Mouse (Mus musculus) cerebellum, adult 18-20 months (tissue): Measurements from ENCODE around the gene Tsks.

Experiments
- DNase-seq, 2 experiments: peaks; one replicate each; pipeline ENCODE4 v3.0.0; 2021

The Tsks gene

GRCm38 (mm10) chr7:44952611-44953306 lies 9.8 kb downstream of the Tsks start:
- peak; percentile 79 to 90 for DNase-seq

DNA sequence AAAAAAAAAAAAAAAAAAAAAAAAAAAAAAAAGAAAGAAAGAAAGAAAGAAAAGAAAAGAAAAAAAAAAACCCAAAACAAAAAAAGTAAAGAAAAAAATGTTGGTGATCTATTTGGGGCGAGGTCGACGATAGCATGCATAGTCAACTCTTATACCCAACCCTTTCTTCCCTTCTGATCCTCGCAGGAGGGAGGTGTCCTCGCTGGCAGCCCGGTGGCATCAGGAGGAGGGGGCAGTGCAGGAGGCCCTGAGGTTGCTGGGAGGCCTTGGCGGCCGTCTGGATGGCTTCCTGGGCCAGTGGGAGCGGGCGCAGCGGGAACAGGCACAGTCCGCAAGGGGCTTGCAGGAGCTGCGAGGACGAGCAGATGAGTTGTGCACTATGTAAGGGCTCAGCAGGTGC lies 10.6 kb downstream of the Tsks start:
- DNase-seq = no peak

DNA sequence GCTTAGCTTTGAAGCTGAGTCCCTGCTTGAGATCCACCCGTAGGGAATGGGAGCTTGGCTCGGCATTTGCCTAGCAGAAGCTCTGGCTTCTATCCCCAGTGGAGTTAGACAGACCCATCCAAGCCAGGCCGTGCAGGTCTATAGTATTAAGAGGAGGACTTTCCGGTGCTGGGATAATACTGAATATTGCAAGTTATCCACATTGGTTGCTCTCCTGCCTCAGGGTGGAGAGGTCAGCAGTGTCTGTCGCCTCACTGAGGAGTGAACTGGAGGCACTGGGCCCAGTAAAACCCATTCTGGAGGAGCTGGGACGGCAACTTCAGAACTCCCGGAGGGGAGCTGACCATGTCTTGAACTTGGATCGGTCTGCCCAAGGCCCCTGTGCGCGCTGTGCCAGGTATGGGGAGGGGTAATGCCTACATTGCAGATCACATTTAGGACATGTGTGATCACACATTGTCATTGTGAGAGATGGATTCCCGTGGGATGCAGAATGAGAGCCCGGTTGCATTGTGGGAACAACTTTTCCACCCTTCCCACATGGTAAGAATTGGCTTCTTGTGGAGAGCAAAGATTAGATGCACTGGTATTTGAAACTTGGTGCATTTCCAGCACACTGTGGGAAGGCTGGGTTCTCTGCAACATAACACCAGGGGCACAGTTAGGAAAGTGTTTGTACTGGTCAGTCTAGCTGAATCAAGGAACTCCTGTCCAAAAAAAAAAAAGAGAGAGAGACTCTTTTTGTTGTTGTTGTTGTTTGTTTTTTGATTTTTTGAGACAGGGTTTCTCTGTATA lies 11.3 kb downstream of the Tsks start:
- DNase-seq = no peak

GRCm38 (mm10) chr7:44955628-44956027 lies 12.6 kb downstream of the Tsks start:
- peak in 1 of 2 experiments; percentile 44 for DNase-seq

- no peak for DNase-seq
Observed at GRCm38 (mm10) chr7:44956266-44956665, 13.3 kb downstream of the Tsks start.

DNA sequence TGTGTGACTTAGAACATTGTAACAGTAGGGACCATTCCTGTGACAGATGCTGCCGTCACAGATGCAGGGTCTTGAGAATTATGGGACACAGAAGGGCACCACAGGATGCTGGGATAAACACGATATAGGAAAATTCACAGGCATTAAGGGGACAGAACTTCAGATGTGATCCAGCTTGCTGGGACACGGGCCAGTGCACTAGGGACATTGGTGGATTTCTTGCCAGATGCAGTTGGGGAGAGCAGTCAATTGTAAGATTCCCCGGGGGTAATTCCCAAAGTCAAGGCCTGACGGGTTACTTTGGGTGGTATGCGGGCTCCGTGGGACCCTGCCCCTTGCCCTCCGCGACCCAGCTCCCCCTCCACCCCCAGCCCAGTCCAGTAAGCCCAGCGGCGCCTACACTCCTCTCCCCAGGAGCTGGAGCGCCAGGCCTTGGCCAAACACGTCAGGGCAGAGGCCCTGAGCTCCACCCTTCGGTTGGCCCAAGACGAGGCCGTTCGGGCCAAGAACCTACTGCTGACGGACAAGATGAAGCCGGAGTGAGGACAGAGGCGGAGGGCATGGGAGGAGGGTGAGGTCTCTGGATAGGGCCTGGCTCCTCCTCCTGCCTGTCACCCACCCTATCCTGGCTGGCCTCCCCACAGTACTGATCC lies 14.3 kb downstream of the Tsks start:
- DNase-seq = no peak

- DNase-seq = peak in 1 of 2 experiments; percentile 46
Observed at GRCm38 (mm10) chr7:44958208-44958607, 15.2 kb downstream of the Tsks start.

DNA sequence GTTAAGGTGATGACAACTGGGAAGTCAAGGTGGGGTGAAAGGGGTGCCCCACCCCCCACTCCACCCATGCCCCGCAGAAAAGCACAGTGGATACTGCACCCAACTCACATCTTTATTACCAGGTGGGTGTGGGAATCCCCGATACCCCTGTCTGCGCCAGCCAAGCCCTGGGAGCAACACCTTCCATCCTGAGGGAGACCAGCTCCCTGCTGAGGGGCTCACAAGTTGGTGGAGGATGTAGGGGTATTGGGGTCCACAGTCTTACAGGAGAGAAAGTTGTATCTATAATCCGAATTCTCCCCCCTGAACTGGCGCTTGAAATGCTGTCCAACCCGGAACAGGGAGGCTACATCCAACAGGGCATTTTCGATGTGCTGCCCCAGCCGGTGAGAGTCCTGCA lies 16.3 kb downstream of the Tsks start:
- no peak for DNase-seq

DNA sequence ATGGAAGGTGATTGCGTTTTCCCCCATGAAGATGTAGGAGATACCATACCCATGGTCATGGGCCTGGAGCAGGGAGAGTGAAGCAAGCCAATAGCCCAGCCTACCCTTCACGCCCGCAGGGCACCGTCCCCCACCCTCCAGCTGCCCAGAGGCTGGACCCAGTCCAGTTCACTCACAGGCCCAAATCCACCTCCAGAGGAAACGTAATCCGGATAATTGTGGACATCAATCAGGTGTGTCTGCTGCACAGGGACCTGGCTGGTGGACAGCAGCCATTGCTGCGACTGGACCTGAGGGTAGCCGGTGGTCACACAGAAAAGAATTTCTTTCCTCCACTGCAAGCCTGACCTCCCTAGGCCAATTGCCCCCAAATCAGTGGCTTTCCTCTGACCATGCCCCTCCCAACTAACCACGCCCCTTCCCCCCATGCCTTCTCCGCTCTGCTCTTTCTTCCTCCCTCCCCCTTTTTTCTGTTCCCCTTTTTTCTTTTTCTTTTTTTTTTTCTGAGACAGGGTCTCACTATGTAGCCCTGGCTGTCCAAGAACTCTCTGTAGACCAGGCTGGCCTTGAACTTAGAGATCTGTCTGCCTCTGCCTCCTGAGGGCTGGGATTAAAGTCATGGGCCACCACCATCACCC lies 17.0 kb downstream of the Tsks start:
- no peak for DNase-seq

GRCm38 (mm10) chr7:44960512-44960910 lies 17.5 kb downstream of the Tsks start:
- DNase-seq = no peak

GRCm38 (mm10) chr7:44962337-44962736 lies 19.3 kb downstream of the Tsks start:
- DNase-seq = no peak

GRCm38 (mm10) chr7:44962831-44963230 lies 19.8 kb downstream of the Tsks start:
- DNase-seq = no peak

GRCm38 (mm10) chr7:44964990-44965389 lies 22.0 kb downstream of the Tsks start:
- no peak for DNase-seq

DNA sequence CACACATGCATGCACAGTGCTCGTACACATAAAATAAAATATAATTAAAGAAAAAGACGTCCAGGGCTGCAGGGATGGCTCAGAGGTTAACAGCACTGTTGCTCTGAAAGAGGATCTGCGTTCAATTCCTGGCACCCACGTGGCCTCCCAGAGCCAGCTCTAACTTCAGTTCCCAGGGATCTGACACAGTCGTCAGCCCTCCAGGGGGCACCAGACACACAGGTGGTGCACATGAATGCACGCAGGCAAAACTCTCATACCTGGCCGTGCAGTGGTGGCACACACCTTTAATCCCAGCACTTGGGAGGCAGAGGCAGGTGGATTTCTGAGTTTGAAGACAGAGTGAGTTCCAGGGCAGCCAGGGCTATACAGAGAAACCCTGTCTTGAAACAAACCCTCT lies 23.0 kb downstream of the Tsks start:
- no peak for DNase-seq

DNA sequence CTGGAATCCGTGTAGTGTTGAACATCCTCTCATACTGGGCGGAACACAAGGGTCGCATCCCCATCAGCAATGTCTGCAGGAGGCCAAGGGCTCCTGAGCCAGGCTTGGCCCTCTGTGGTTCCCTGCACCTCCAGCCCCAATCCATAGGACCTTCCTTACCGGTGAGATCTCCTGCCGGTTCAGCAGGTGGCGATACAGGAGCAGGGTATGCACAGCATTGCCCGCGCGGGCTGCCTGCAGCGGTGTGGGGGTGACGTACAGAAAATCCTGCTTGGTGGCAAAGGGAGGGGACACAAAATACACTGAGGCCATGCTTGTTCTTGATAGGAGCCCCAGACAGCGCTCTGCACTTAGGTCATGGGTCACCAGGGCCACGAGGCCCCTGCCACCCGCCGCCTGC lies 23.6 kb downstream of the Tsks start:
- no peak for DNase-seq

- peak; percentile 76 to 87 for DNase-seq
Observed at GRCm38 (mm10) chr7:44970231-44970691, 27.3 kb downstream of the Tsks start.

GRCm38 (mm10) chr7:44971142-44971541 lies 28.1 kb downstream of the Tsks start:
- DNase-seq = no peak

DNA sequence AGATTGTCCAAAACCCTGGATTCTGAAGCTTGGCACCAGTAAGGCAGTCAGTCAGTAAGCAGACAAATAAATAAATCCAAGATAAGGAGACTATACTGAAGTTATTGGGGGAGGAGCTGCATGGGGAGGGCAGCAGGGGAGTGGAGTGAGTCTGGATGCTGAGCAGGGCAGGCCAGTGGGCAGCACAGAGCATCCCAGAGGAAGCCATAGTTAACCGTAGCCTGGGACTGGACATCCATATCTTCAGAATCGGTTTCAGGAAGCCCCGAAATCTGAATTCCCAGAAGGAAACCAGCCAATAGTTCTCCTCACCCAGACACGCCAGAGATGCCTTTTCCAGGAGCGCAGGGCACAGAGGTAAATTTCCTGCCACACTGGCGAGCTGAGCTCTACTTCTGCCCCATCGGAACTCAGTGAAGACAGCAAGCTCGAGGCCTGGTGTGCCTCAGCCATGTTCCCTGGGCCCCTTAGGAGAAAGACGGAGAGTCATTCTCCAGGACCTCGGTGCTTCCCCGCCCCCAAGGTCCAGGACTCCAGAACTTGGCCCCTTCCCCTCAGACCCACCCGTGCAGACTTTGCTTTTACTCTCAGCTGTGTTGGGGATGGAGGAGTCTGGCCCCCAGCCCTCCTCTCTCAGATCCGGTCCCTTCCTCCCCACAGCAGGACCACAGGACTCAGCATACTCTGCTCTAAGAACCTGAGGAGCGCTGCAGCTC lies 30.6 kb downstream of the Tsks start:
- DNase-seq = peak in 1 of 2 experiments; percentile 47

DNA sequence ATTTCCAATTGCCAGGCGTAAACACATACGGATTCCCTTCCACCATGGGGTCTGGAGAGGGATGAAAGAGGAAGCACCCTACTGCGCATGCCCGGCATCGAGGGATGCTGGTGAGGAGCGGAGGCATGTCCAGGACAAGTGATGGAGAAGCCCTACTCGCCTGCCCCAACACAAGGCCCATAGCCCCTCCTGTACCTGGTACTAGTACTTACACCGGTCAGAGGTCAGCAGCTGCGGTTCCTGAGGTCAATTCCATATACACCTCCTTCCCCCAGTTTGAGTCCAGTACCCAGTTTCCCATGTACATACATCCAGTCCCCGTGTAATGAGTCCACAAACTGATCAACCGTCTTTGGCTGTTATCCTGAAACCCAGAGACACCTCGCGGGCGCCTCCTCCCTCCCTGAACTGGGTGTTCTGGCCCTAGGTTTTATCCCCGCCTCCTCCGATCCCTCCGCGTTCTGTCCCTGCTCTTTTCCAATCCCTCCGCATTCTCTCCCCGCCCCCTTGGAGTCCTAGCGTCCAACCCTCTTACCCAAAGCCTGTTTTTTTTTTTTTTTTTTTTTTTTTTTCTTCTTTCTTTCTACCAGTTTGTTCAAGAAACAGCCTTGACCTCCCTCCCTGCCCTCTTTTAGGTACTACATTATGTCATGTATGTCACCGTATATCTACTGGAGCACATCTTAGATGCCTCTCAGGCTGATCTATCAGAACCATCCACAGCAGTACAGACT lies 31.5 kb downstream of the Tsks start, which contains the start of gene Cpt1c:
TSS of gene Cpt1c (minus strand) at position 469 of the 734 bp plus-strand sequence.
- DNase-seq = peak; percentile 88 to 92

DNA sequence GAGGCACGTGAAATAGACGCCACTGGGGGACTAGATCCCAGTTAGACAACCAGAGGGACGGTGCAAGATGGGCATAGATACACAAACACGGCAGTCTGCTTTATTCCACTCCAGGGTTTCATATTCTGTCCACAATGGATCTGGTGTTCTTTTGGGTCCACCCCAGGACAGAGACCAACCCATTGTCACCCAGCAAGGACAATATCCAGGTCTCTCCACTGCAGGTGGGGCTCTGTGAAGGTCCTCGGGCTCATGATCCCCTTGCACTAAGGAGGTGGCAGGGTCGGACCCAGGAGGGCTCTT lies 32.1 kb downstream of the Tsks start:
- DNase-seq = peak in 1 of 2 experiments; percentile 38

DNA sequence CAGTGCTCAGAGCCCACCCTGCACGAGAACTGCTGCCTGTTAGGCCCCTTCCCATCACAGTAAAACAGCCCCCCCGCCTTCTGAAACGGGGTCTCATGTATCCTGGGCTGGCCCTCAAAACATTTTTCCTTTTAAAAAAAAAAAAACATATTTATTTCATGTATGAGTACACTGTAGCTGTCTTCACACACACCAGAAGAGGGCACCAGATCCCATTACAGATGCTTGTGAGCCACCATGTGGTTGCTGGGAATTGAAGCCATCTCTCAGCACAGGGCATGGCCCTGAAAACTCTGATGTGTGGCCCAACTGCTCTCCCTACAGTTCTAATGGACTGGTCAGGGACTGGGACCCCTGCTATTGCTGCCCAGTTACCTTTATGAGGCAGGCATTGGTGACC lies 35.3 kb downstream of the Tsks start:
- no peak for DNase-seq

- no peak for DNase-seq
Observed at GRCm38 (mm10) chr7:44981539-44981938, 38.5 kb downstream of the Tsks start.
